Mouse (Mus musculus) liver, embryonic 13.5 days (tissue): Measurements from ENCODE around the gene Sh2d3c. TPM values are rescaled to one million over a fixed set of nuclear protein-coding genes. Genes with fewer than 3 reads are reported as not detected.

ENCODE experiments used
- ATAC-seq: fragments of 200-750 bp; cut with Nextera tagmentation; 2 replicates; pipeline ENCODE4 v1.8.0; 2017; ENCODE audit warnings: low read depth, mild to moderate bottlenecking, moderate number of reproducible peaks, moderate library complexity
- DNase-seq: peaks from one replicate; pipeline ENCODE4 v3.0.0; 2022
- H3K27ac ChIP-seq: fragments of 300-500 bp; sonication (generic); 2 replicates; pipeline ENCODE4 v1.5.1; 2015; ENCODE audit warnings: moderate library complexity, mild to moderate bottlenecking, inconsistent platforms
- H3K27me3 ChIP-seq: fragments of 300-500 bp; sonication (generic); 2 replicates; pipeline ENCODE4 v1.6.1; 2015; ENCODE audit warnings: mild to moderate bottlenecking, inconsistent platforms
- H3K36me3 ChIP-seq: fragments of 300-500 bp; sonication (generic); 2 replicates; pipeline ENCODE4 v1.6.1; 2015; ENCODE audit warnings: mild to moderate bottlenecking, inconsistent platforms
- H3K4me1 ChIP-seq: fragments of 300-500 bp; sonication (generic); replicated peaks from 2 replicates; pipeline ENCODE4 v1.6.1; 2015; ENCODE audit warnings: inconsistent platforms
- H3K4me2 ChIP-seq: fragments of 300-500 bp; sonication (generic); 2 replicates; pipeline ENCODE4 v1.6.1; 2015; ENCODE audit warnings: inconsistent platforms, mild to moderate bottlenecking, moderate library complexity
- H3K4me3 ChIP-seq: fragments of 300-500 bp; sonication (generic); replicated peaks from 2 replicates; pipeline ENCODE4 v1.5.1; 2015; ENCODE audit warnings: mild to moderate bottlenecking, inconsistent platforms
- H3K9ac ChIP-seq: fragments of 300-500 bp; sonication (generic); 2 replicates; pipeline ENCODE4 v1.6.1; 2015; ENCODE audit warnings: mild to moderate bottlenecking, inconsistent platforms
- H3K9me3 ChIP-seq: fragments of 300-500 bp; sonication (generic); replicated peaks from 2 replicates; pipeline ENCODE4 v1.6.1; 2016; ENCODE audit warnings: inconsistent platforms
- WGBS: fragments of 180-500 bp; shearing (Covaris S2); methylation state at CpG from one replicate; pipeline ENCODE4 v1.1.7; 2015; ENCODE audit not compliant: insufficient replicate concordance; 5-methylcytosine and 5-hydroxymethylcytosine counted together
- polyA plus RNA-seq: library from polyadenylated mRNA; unstranded; fragments of >200 nt; fragmentation: Nextera tagmentation; extraction: Ambion mirVana; gene quantifications from 2 replicates; pipeline ENCODE4 v1.2.1, GENCODE M21; 2015

Gene Sh2d3c
- polyA plus RNA-seq, 1 experiment from 2014 or later: 5.4 TPM

DNA sequence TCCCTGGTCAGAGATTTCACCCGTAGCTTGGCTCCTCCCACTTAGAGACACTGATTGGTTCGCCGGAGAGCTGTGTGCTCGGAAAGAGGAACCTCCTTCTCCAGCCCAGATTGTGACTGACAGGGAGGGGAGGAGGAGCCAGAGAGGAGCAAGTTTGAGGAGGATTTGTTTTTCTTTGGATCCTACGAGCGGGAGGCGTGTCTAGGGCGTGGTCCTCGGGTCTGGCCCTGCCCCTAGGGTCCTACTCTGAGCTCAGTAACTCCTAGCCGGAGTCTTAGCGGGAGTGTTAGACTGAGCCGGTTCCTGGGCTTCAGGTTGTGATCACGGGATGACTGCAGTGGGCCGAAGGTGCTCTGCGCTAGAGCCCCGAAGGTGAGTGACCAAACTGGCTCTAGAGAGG is 6.6 kb downstream of the Sh2d3c start:
- ATAC-seq (peak; percentile 85), DNase-seq (peak; percentile 76)
- Histone ChIP-seq H3K9me3 (no peaks in the 10 kb centered on the region), H3K9ac (no peak overlapping the region), H3K36me3 (no peaks in the 10 kb centered on the region), H3K4me2 (peak overlapping the region; percentile 50), H3K27me3 (no peaks in the 10 kb centered on the region), H3K27ac (no peak overlapping the region), H3K4me1 (peaks cover 14% of the 10 kb centered on the region), H3K4me3 (peak overlapping the region; percentile 24)
- WGBS: 5% methylated on average over 16 of the region's 16 CpGs

DNA sequence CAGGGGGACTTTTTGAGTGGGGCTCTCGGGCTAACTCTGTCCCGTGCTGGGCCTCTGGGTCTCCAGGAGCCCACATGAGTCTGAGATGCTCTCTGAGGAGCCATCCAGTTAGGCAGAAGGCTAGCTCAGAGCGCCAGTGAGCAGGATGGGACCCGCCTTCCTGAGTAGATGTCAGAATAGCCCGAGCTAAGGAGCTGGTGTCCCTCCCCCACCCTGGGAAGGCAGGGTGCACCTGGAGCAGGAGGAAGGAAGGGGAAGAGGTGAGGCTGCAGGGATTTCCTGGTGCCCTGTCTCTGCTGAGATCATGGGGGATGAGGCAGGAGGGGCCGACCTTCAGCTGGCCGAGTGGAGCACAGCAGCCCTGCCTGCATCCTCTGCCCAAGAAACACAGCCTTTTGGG is 7.6 kb downstream of the Sh2d3c start:
- ATAC-seq: no peak
- Histone ChIP-seq H3K4me3 (peak overlapping the region; percentile 24), H3K9me3 (no peaks in the 10 kb centered on the region), H3K27me3 (no peaks in the 10 kb centered on the region), H3K4me2 (peak overlapping the region; percentile 50), H3K27ac (no peak overlapping the region), H3K9ac (peak overlapping the region; percentile 33; the same call in 1 of the 2 replicates), H3K4me1 (peaks cover 14% of the 10 kb centered on the region), H3K36me3 (no peaks in the 10 kb centered on the region)
- 46% methylated on average over 7 of the region's 7 CpGs for WGBS
- no peak for DNase-seq

DNA sequence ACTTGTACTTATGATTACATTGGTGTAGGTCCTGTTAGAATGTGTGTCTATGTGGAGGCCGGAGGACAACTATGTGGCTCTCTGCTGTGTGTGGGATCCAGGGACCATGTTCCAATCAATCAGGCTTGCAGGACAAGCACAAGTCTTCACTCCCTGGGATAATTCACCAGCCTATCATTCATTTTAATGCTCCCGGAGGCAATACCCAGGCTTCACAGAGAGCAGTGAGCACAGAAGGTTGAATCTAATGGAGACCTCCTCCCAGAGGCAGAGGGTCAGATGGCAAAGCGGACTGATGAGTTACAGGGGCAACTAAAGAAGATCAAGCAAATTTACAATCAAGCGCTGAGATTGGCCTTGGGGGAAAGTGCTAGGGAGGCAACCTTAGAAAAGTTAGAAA is 8.7 kb downstream of the Sh2d3c start:
- peak overlapping the region; percentile 18; the same call in 1 of the 2 replicates for H3K27ac ChIP-seq
- DNase-seq (no peak), ATAC-seq (no peak)
- H3K4me1 ChIP-seq: peaks cover 22% of the 10 kb centered on the region
- no peaks in the 10 kb centered on the region for H3K36me3 ChIP-seq
- WGBS: 74% methylated on average over 4 of the region's 4 CpGs
- H3K9me3 ChIP-seq: no peaks in the 10 kb centered on the region
- no peaks in the 10 kb centered on the region for H3K27me3 ChIP-seq
- no peak overlapping the region for H3K4me2 ChIP-seq
- no peak overlapping the region for H3K9ac ChIP-seq
- no peak overlapping the region for H3K4me3 ChIP-seq

DNA sequence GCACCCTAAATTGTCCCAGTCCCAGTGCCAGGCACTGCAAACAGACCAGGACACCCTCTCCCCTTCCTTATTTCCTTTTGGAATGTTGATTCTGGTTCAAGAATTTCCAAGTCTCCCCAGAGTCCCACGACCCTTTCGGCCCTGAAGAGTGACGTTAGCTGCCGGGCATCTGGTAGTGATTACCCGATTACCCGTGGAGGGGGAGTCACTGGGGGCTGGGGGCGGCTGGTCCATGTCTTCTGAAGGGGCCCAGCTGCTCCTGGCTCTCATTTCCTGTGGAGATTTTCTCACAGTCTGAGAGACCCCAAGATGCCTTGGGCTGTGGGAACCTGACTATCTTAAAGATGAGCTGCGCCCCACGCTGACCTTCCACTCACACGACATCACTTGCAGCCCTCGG is 10.0 kb downstream of the Sh2d3c start:
- DNase-seq (no peak), ATAC-seq (no peak)
- H3K4me3 ChIP-seq: no peak overlapping the region
- WGBS: 55% methylated on average over 11 of the region's 11 CpGs
- no peak overlapping the region for H3K9ac ChIP-seq
- H3K27ac ChIP-seq: peak overlapping the region; percentile 65
- H3K36me3 ChIP-seq: no peaks in the 10 kb centered on the region
- H3K9me3 ChIP-seq: no peaks in the 10 kb centered on the region
- H3K4me2 ChIP-seq: no peak overlapping the region
- H3K4me1 ChIP-seq: peaks cover 32% of the 10 kb centered on the region
- H3K27me3 ChIP-seq: no peaks in the 10 kb centered on the region

DNA sequence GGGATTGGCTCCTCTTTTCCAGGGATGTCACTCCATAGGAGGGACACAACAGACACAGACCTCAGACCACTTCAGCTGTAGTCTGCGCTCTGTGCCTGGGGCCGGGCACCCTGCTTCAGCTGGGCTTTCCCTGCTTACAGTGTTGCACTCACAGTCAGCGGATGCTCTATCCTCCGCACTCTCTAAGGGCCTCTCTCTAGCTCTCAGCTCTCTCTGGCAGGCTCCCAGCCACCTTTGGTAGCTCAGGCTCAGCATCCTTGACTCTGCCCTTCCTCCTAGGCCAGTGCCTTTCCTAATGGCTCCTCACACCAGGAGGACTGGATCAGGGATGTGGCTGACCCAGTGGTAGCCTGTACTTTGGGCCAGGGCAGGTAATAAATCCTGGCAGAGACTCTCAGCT is 11.1 kb downstream of the Sh2d3c start:
- Histone ChIP-seq H3K9me3 (no peaks in the 10 kb centered on the region), H3K27me3 (no peaks in the 10 kb centered on the region), H3K36me3 (no peaks in the 10 kb centered on the region), H3K4me2 (no peak overlapping the region), H3K27ac (no peak overlapping the region), H3K9ac (no peak overlapping the region), H3K4me1 (peaks cover 39% of the 10 kb centered on the region), H3K4me3 (no peak overlapping the region)
- 71% methylated on average over 4 of the region's 4 CpGs for WGBS
- ATAC-seq (no peak), DNase-seq (no peak)

DNA sequence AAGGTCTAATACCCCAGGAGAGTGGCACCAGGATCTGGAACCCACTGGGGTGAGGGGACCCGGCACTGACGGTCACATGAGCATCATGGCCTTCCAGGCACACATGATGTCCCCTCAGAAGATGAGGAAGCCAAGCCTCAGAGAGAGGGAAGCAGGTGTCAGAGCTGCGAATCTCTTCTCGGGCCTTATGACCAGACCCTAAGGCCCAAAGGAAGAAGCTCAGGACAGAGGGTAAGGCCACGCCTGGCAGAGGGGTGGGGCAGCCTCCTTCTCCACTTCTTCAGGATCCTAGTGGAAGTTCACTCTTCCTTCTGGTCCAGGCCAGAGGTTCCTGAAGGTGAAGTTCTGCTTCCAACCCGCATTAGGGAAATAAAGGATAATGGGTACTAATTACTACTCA is 11.8 kb downstream of the Sh2d3c start:
- Histone ChIP-seq H3K27ac (no peak overlapping the region), H3K9me3 (no peaks in the 10 kb centered on the region), H3K4me3 (no peak overlapping the region), H3K27me3 (no peaks in the 10 kb centered on the region), H3K36me3 (no peaks in the 10 kb centered on the region), H3K4me2 (no peak overlapping the region), H3K9ac (no peak overlapping the region), H3K4me1 (peaks cover 31% of the 10 kb centered on the region)
- DNase-seq (no peak), ATAC-seq (no peak)
- WGBS: 59% methylated on average over 6 of the region's 6 CpGs

DNA sequence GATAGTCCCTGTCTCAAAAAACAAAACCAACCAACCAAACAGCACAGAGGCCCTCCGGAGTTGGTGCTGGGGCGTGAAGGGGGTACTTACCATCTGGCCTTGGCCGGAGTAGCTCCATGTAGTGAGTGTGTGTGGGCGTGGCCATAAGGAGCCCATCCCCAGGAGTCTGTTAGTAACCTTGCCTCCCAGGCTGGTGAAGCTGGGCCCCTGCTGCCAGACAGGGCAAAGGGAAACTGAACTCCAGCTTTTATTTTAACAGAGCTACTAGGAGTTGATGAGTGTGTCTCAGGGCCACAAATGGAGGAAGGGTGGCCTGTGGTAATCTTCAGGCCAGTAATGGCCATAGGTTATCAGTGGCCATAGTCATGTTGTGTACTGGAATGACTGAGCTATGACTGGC is 13.6 kb downstream of the Sh2d3c start:
- DNase-seq: no peak
- H3K27ac ChIP-seq: peak overlapping the region; percentile 34
- no peak overlapping the region for H3K4me2 ChIP-seq
- WGBS: 41% methylated on average over 4 of the region's 4 CpGs
- no peaks in the 10 kb centered on the region for H3K36me3 ChIP-seq
- no peak overlapping the region for H3K4me3 ChIP-seq
- no peak overlapping the region for H3K9ac ChIP-seq
- no peaks in the 10 kb centered on the region for H3K27me3 ChIP-seq
- H3K9me3 ChIP-seq: no peaks in the 10 kb centered on the region
- ATAC-seq: peak; percentile 39; the same call in 1 of the 2 replicates
- peaks cover 26% of the 10 kb centered on the region for H3K4me1 ChIP-seq

DNA sequence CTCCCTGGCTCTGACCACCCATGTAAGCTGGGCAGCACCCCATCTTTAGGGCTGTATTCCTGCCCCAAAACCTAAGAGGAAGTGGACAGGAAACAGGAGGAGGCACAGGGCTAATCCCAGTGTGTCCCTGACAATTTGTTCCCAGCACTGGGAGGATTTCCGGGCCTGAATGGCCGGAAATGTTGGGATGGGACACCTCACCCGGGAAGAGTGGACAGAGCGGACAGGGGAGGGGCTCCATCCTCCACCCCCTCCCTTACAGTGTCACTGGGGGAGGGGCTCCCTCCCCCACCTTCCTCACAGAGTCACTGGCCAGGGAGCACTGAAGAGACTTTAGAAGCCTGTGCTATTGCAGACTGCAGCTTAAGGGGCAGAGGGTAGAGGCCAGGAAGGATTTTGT is 14.1 kb downstream of the Sh2d3c start:
- peak; percentile 46; the same call in 1 of the 2 replicates for ATAC-seq
- no peaks in the 10 kb centered on the region for H3K36me3 ChIP-seq
- WGBS: 27% methylated on average over 4 of the region's 4 CpGs
- H3K4me3 ChIP-seq: no peak overlapping the region
- 0 out of 2 replicates have a peak, but pooled peaks cover 3% of the 10 kb centered on the region for H3K27me3 ChIP-seq
- no peak for DNase-seq
- H3K4me1 ChIP-seq: peaks cover 26% of the 10 kb centered on the region
- peak overlapping the region; percentile 34; the same call in 1 of the 2 replicates for H3K27ac ChIP-seq
- no peaks in the 10 kb centered on the region for H3K9me3 ChIP-seq
- H3K9ac ChIP-seq: no peak overlapping the region
- H3K4me2 ChIP-seq: no peak overlapping the region

DNA sequence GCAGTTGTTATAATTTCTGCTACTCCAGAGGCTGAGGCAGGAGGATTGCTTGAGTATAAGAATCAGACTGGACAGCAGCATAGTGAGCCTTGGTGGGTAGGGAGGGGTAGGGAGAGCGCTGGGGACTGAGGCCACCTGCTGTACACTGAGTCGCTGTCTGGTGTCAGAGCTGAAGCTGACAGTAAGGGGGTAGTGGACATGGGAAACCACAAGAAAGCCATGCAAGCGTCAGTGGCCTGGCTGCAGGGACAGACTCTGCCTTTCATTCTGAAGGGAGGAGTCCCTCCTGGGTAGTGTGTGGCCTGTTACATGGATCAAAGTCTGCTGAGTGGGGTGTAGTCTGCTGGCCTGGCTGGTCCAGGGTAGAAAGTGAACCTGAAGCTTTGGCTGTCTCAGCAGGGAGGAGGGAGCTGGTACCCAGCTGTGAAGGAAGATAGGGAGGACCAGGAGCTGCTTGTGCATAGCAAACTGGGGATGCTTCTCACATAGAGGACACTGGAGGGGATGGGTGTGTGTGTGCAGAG is 15.5 kb downstream of the Sh2d3c start:
- DNase-seq (no peak), ATAC-seq (no peak)
- Histone ChIP-seq H3K4me3 (no peak overlapping the region), H3K36me3 (no peaks in the 10 kb centered on the region), H3K9ac (no peak overlapping the region), H3K4me2 (no peak overlapping the region), H3K9me3 (no peaks in the 10 kb centered on the region), H3K27me3 (peaks cover 15% of the 10 kb centered on the region), H3K27ac (no peak overlapping the region), H3K4me1 (peaks cover 29% of the 10 kb centered on the region)
- 37% methylated on average over 3 of the region's 3 CpGs for WGBS

DNA sequence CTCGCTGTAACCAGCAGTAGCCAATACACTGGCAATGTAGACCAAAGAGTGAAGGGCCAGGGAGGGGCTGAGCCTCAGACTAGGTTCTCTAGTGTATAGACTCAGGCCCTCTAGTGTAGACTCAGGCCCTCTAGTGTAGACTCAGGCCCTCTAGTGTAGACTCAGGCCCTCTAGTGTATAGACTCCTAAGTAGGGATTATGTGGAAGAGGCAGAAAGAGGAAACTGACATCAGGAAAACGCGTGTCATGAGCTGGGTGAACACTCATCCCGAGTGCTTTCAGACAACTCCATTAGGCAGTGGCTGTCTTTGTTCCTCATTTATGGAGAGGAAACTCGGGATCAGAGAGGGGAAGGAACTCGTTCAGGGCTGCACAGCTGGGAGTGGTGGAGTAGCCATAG is 16.2 kb downstream of the Sh2d3c start:
- H3K27ac ChIP-seq: no peak overlapping the region
- 36% methylated on average over 6 of the region's 6 CpGs for WGBS
- ATAC-seq (no peak), DNase-seq (no peak)
- H3K4me1 ChIP-seq: peaks cover 35% of the 10 kb centered on the region
- H3K9ac ChIP-seq: no peak overlapping the region
- H3K36me3 ChIP-seq: no peaks in the 10 kb centered on the region
- no peak overlapping the region for H3K4me2 ChIP-seq
- H3K27me3 ChIP-seq: peaks cover 21% of the 10 kb centered on the region
- no peak overlapping the region for H3K4me3 ChIP-seq
- no peaks in the 10 kb centered on the region for H3K9me3 ChIP-seq

DNA sequence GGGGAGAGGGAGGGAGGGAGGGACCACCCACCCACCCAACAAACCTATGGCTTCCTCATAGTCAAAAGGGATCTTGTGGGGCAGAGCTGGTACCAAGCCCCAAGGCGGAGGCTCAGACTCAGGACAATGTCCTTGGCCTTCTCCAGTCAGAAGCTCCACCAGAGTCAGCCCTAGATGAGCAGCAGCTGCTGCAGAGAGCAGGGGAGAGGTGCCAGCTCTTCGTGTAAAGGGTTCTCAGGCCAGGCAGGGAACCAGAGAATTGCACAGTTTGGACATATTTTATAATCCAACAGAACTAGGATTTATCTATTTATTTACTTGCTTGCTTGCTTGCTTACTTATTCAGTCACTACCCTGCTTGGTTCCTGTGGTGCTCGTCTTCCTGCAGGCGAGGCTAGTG is 18.5 kb downstream of the Sh2d3c start:
- peaks cover 30% of the 10 kb centered on the region for H3K4me1 ChIP-seq
- ATAC-seq (no peak), DNase-seq (no peak)
- H3K4me2 ChIP-seq: no peak overlapping the region
- H3K4me3 ChIP-seq: no peak overlapping the region
- H3K27ac ChIP-seq: no peak overlapping the region
- no peak overlapping the region for H3K9ac ChIP-seq
- H3K9me3 ChIP-seq: no peaks in the 10 kb centered on the region
- 64% methylated on average over 4 of the region's 4 CpGs for WGBS
- no peaks in the 10 kb centered on the region for H3K36me3 ChIP-seq
- peaks cover 28% of the 10 kb centered on the region for H3K27me3 ChIP-seq

DNA sequence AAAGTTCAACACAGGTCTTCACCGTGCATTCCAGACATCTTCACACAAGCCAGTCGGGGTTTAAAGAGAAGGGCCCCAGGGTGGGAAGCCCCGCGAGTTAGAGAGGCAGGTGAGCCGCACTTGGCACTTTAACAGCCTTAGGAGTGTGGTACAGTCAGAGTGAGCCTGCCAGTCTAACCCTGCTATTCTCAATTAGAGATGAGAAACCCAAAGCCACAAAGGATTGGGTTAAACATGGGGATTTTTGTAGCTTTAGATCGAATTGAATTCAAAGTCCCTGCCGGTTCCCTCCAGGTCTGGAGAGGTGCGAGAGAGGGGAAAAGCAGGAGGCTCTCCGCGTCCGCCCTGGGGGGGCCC is 20.0 kb downstream of the Sh2d3c start, which contains the start of gene 6330409D20Rik:
Gene 6330409D20Rik, minus strand, starts transcription at position 101 of the 357 bp plus-strand sequence.
- Histone ChIP-seq H3K27me3 (peaks cover 28% of the 10 kb centered on the region), H3K4me3 (peak within 1 kb of the TSS; percentile 40), H3K9ac (no peak within 1 kb of the TSS), H3K36me3 (no peaks in the 10 kb centered on the region), H3K4me1 (peaks cover 17% of the 10 kb centered on the region), H3K27ac (no peak within 1 kb of the TSS), H3K9me3 (no peaks in the 10 kb centered on the region), H3K4me2 (peak within 1 kb of the TSS; percentile 61)
- 28% methylated on average over 11 of the region's 11 CpGs for WGBS
- ATAC-seq (no peak), DNase-seq (no peak)
